Mouse (Mus musculus) myocyte (in vitro differentiated cells): ENCODE data around the gene Tmem33. TPM values are rescaled to one million over a fixed set of nuclear protein-coding genes. Genes with fewer than 3 reads are reported as not detected.

Experiments
- H3K27me3 ChIP-seq: one replicate; pipeline ENCODE4 v1.6.1; 2011; ENCODE audit not compliant: control insufficient read depth, insufficient read depth, insufficient read length
- H3K36me3 ChIP-seq: one replicate; pipeline ENCODE4 v1.6.1; 2011; ENCODE audit not compliant: control insufficient read depth, insufficient read depth
- H3K4me2 ChIP-seq: one replicate; pipeline ENCODE4 v1.6.1; 2011; ENCODE audit warnings: low read depth, control low read depth
- H3K4me3 ChIP-seq: one replicate; pipeline ENCODE4 v1.5.1; 2011; ENCODE audit warnings: mild to moderate bottlenecking, control low read depth, moderate library complexity
- H3K79me2 ChIP-seq: one replicate; pipeline ENCODE4 v1.6.1; 2011; ENCODE audit not compliant: control insufficient read depth, insufficient read depth
- H3ac ChIP-seq: one replicate; pipeline ENCODE4 v1.6.1; 2011; ENCODE audit not compliant: control insufficient read depth, insufficient read length
- CEBPB ChIP-seq: IDR thresholded peaks from 2 replicates; pipeline ENCODE4 v1.6.1; 2011; ENCODE audit warnings: mild to moderate bottlenecking, moderate library complexity; ENCODE audit not compliant: poor library complexity, insufficient read depth, severe bottlenecking
- E2F4 ChIP-seq: IDR thresholded peaks from one replicate; pipeline ENCODE4 v1.6.1; 2011; ENCODE audit warnings: mild to moderate bottlenecking, control low read depth, moderate library complexity; ENCODE audit not compliant: insufficient read depth
- MAX ChIP-seq: IDR thresholded peaks from one replicate; pipeline ENCODE4 v1.6.1; 2011; ENCODE audit warnings: low read depth, mild to moderate bottlenecking, control low read depth
- MYOD1 ChIP-seq, 3 experiments: IDR thresholded peaks; one replicate each; pipeline ENCODE4 v1.6.1; 2011; ENCODE audit warnings: control low read depth in 2 of 3, low read depth in 2 of 3, mild to moderate bottlenecking in 2 of 3, moderate library complexity in 1 of 3; ENCODE audit not compliant: insufficient read length in 2 of 3, control insufficient read depth in 1 of 3
- MYOG ChIP-seq, 3 experiments: IDR thresholded peaks; one replicate each; pipeline ENCODE4 v1.6.1; 2011; ENCODE audit warnings: control low read depth in 2 of 3, low read depth in 2 of 3, mild to moderate bottlenecking in 2 of 3; ENCODE audit not compliant: insufficient read length in 2 of 3, control insufficient read depth in 1 of 3, insufficient read depth in 1 of 3
- POLR2A ChIP-seq: IDR thresholded peaks from one replicate; pipeline ENCODE4 v1.6.1; 2011; ENCODE audit warnings: low read depth, mild to moderate bottlenecking, control low read depth, moderate library complexity; ENCODE audit not compliant: insufficient read length
- POLR2AphosphoS2 ChIP-seq: IDR thresholded peaks from one replicate; pipeline ENCODE4 v1.6.1; 2011; ENCODE audit warnings: low read depth, control low read depth; ENCODE audit not compliant: insufficient read length
- REST ChIP-seq: IDR thresholded peaks from one replicate; pipeline ENCODE4 v1.6.1; 2011; ENCODE audit warnings: mild to moderate bottlenecking, control low read depth, moderate library complexity; ENCODE audit not compliant: insufficient read depth, insufficient read length
- SRF ChIP-seq: IDR thresholded peaks from one replicate; pipeline ENCODE4 v1.6.1; 2011; ENCODE audit warnings: low read depth; ENCODE audit not compliant: control insufficient read depth, insufficient read length
- TCF12 ChIP-seq: IDR thresholded peaks from one replicate; pipeline ENCODE4 v1.6.1; 2011; ENCODE audit warnings: mild to moderate bottlenecking, control low read depth; ENCODE audit not compliant: poor library complexity, insufficient read depth, severe bottlenecking
- TCF3 ChIP-seq: IDR thresholded peaks from one replicate; pipeline ENCODE4 v1.6.1; 2011; ENCODE audit warnings: low read depth, control low read depth; ENCODE audit not compliant: insufficient read length
- USF1 ChIP-seq: IDR thresholded peaks from one replicate; pipeline ENCODE4 v1.6.1; 2011; ENCODE audit warnings: low read depth, mild to moderate bottlenecking, control low read depth, moderate library complexity
- polyA plus RNA-seq: library from polyadenylated mRNA; unstranded; fragments of >200 nt; fragmentation: generic; extraction: Trizol; gene quantifications from one replicate; pipeline ENCODE4 v1.2.1, GENCODE M21; 2012; ENCODE audit warnings: missing spikeins

Tmem33 gene
- polyA plus RNA-seq, 1 experiment, result 42.4 TPM

GRCm38 (mm10) chr5:67324032-67324431 lies 63.7 kb downstream of the Tmem33 start:
- Histone ChIP-seq H3K4me2 (no peak overlapping the region), H3K27me3 (no peaks in the 10 kb centered on the region), H3ac (no peak overlapping the region), H3K36me3 (peaks cover 9% of the 10 kb centered on the region), H3K4me3 (no peak overlapping the region), H3K79me2 (no peaks in the 10 kb centered on the region)
- TF ChIP-seq SRF, result no peak
- TF ChIP-seq POLR2AphosphoS2, result no peak
- no peak for TF ChIP-seq MAX

- no peak overlapping the region for H3K4me2 ChIP-seq
- H3K36me3 ChIP-seq, result peaks cover 46% of the 10 kb centered on the region
- TF ChIP-seq TCF3 (no peak), SRF (no peak), TCF12 (no peak), CEBPB (no peak), POLR2AphosphoS2 (no peak), MAX (no peak), POLR2A (no peak), E2F4 (no peak), MYOD1 (IDR thresholded peaks at IDR 0.05; ENCODE audit: control insufficient read depth in 1 of 3, insufficient read length in 2 of 3, low read depth in 2 of 3) (no peak), REST (no peak), USF1 (no peak), MYOG (IDR thresholded peaks at IDR 0.05; ENCODE audit: control insufficient read depth in 1 of 3, insufficient read depth in 1 of 3, insufficient read length in 2 of 3, low read depth in 2 of 3) (no peak)
- no peak overlapping the region for H3K4me3 ChIP-seq
- H3K27me3 ChIP-seq, result no peaks in the 10 kb centered on the region
- no peak overlapping the region for H3ac ChIP-seq
- no peaks in the 10 kb centered on the region for H3K79me2 ChIP-seq
Measured at GRCm38 (mm10) chr5:67340811-67341210, 80.4 kb downstream of the Tmem33 start.

Other genes with a start within 250 kb of the Tmem33 start
- not detected for gene Phox2b, start 161.3 kb upstream of the Tmem33 start, polyA plus RNA-seq
- gene Slc30a9, start 46.4 kb downstream of the Tmem33 start, polyA plus RNA-seq, result 22.7 TPM
- not detected for gene Bend4, start 167.7 kb downstream of the Tmem33 start, polyA plus RNA-seq